Mouse (Mus musculus) ovary, postnatal 14 days (tissue): ENCODE data around the gene Ttbk1.

Experiments
- DNase-seq: peaks from one replicate; pipeline ENCODE4 v3.0.0; 2022; ENCODE audit warnings: low spot score

Gene Ttbk1

GRCm38 (mm10) chr17:46408478-46408877, 79.0 kb downstream of the Ttbk1 start:
- DNase-seq, result no peak

- no peak for DNase-seq
Measured at GRCm38 (mm10) chr17:46394631-46395030, 92.8 kb downstream of the Ttbk1 start.

- no peak for DNase-seq
Measured at GRCm38 (mm10) chr17:46393012-46393411, 94.5 kb downstream of the Ttbk1 start.
